Mouse (Mus musculus): Measurements from ENCODE around the gene Ndufaf4. TPM values are rescaled to one million over a fixed set of nuclear protein-coding genes. Genes with fewer than 3 reads are reported as not detected.
A peak's percentile ranks its signal among the peaks of the same experiment; 100 is the strongest.
"Not testable (repeated sequence)": the region's sequence is repeated elsewhere in the genome, so short reads cannot be mapped to it uniquely, and the experiment has no call there.

The Ndufaf4 gene
- 75.6 and 75.9 TPM in 2 replicates for polyA plus RNA-seq (2015; fragmentation: Nextera tagmentation; extraction: Ambion mirVana)

DNA sequence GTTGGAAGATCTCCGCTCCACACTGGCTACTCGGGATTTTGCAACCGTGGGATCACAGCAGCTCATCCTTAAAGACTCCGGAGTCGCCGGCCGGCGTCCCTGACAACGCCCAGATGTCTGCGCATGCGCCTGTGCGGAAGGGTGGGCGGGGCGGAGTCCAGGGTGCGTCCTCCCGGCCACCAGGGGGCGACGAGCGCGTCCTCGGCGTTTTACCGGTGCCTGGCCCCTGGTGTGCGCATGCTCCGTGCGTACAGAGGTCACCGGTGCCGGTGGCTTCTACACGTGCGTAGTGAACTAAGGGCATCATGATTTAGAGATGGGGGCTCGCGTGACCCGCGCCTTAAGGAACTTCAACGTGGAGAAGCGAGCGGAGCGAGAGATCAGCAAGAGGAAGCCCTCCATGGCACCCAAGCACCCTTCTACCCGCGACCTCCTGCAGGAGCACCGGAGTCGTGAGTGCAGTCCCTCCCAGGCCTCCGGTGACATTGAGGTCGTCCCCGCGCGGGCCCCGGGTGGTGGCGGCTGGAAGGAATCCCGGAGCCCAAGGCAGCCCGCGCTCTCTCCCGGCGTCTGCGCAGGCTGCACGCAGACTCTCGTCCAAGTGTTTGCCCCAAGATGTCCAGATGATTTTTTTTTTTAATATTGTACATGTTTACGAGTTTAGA is at the start of gene Ndufaf4:
TSS of gene Ndufaf4 (plus strand) at position 233 of the 665 bp plus-strand sequence.
- Histone ChIP-seq H3K9ac (ENCODE audit: low read length) (peak within 1 kb of the TSS; percentile 91), H3K27ac (ENCODE audit: low read length) (peak within 1 kb of the TSS; percentile 81), H3K36me3 (ENCODE audit: control insufficient read depth, insufficient read depth) (peaks cover 17% of the 10 kb centered on the region), H3K4me1 (ENCODE audit: control insufficient read depth, insufficient read depth, low read length) (peaks cover 11% of the 10 kb centered on the region), H3K27me3 (ENCODE audit: control insufficient read depth, insufficient read depth, low read length) (no peaks in the 10 kb centered on the region), H3K4me3 (ENCODE audit: low read length) (peak within 1 kb of the TSS; percentile 92), H3K4me2 (ENCODE audit: low read depth, low read length) (peak within 1 kb of the TSS; percentile 98), H3K9me3 (replicated peaks; ENCODE audit: control insufficient read depth, low read length) (no peaks in the 10 kb centered on the region)
- peak; percentile 99 for ATAC-seq (replicated peaks; ENCODE audit: extremely low read depth, insufficient read depth, low FRiP score)
- WGBS: under 1% methylated on average over 58 of the region's 58 CpGs

GRCm38 (mm10) chr4:24850401-24851325 is 47.2 kb upstream of the Ndufaf4 start, which contains the start of gene Klhl32:
Klhl32 (minus strand) TSS chr4:24851124.
- Histone ChIP-seq H3K9ac (ENCODE audit: low read length) (peak within 1 kb of the TSS; percentile 83), H3K36me3 (ENCODE audit: control insufficient read depth, insufficient read depth) (no peaks in the 10 kb centered on the region), H3K4me2 (ENCODE audit: low read depth, low read length) (peak within 1 kb of the TSS; percentile 98), H3K4me3 (ENCODE audit: low read length) (peak within 1 kb of the TSS; percentile 83), H3K9me3 (replicated peaks; ENCODE audit: control insufficient read depth, low read length) (no peaks in the 10 kb centered on the region), H3K27ac (ENCODE audit: low read length) (peak within 1 kb of the TSS; percentile 73), H3K4me1 (ENCODE audit: control insufficient read depth, insufficient read depth, low read length) (no peaks in the 10 kb centered on the region; the same call in 1 of the 2 replicates), H3K27me3 (ENCODE audit: control insufficient read depth, insufficient read depth, low read length) (no peaks in the 10 kb centered on the region)
- WGBS: under 1% methylated on average over 63 of the region's 63 CpGs
- peak; percentile 89 for ATAC-seq (replicated peaks; ENCODE audit: extremely low read depth, insufficient read depth, low FRiP score)

DNA sequence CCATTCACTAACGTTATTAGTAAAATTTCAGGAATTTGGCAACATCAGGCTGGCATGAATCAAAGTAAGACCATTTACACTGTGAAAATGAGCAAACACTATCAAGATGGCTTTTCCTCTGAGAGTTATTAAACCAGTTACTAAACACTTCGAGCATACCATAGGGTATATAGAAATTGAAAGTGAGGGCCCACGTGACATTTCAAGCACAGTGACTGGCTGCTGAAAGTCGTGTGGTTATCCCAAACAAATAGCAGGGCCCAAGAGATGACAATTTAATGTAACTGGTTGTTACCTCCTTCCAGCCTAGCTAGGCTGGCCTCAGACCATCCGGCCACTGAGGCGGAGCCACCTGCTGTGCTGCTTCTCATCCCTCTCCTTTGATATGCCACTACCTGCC is 32.2 kb upstream of the Ndufaf4 start:
- no peak overlapping the region for H3K4me3 ChIP-seq (ENCODE audit: low read length)
- no peak for ATAC-seq (replicated peaks; ENCODE audit: extremely low read depth, insufficient read depth, low FRiP score)
- H3K4me1 ChIP-seq (ENCODE audit: control insufficient read depth, insufficient read depth, low read length): no peaks in the 10 kb centered on the region
- H3K4me2 ChIP-seq (ENCODE audit: low read depth, low read length): no peak overlapping the region
- WGBS: 42% methylated on average over 6 of the region's 6 CpGs
- H3K36me3 ChIP-seq (ENCODE audit: control insufficient read depth, insufficient read depth): no peaks in the 10 kb centered on the region
- no peaks in the 10 kb centered on the region for H3K9me3 ChIP-seq (replicated peaks; ENCODE audit: control insufficient read depth, low read length)
- no peak overlapping the region for H3K9ac ChIP-seq (ENCODE audit: low read length)
- H3K27ac ChIP-seq (ENCODE audit: low read length): no peak overlapping the region
- H3K27me3 ChIP-seq (ENCODE audit: control insufficient read depth, insufficient read depth, low read length): no peaks in the 10 kb centered on the region

GRCm38 (mm10) chr4:24869230-24869629 is 28.7 kb upstream of the Ndufaf4 start:
- WGBS: 59% methylated on average over 4 of the region's 4 CpGs
- H3K4me3 ChIP-seq (ENCODE audit: low read length): no peak overlapping the region
- H3K4me1 ChIP-seq (ENCODE audit: control insufficient read depth, insufficient read depth, low read length): no peaks in the 10 kb centered on the region
- H3K4me2 ChIP-seq (ENCODE audit: low read depth, low read length): no peak overlapping the region
- no peak overlapping the region for H3K27ac ChIP-seq (ENCODE audit: low read length)
- H3K9me3 ChIP-seq (replicated peaks; ENCODE audit: control insufficient read depth, low read length): no peaks in the 10 kb centered on the region
- H3K9ac ChIP-seq (ENCODE audit: low read length): no peak overlapping the region
- H3K27me3 ChIP-seq (ENCODE audit: control insufficient read depth, insufficient read depth, low read length): no peaks in the 10 kb centered on the region
- ATAC-seq (replicated peaks; ENCODE audit: extremely low read depth, insufficient read depth, low FRiP score): no peak
- H3K36me3 ChIP-seq (ENCODE audit: control insufficient read depth, insufficient read depth): no peaks in the 10 kb centered on the region

- H3K27me3 ChIP-seq (ENCODE audit: control insufficient read depth, insufficient read depth, low read length); ATAC-seq (replicated peaks; ENCODE audit: extremely low read depth, insufficient read depth, low FRiP score); H3K4me3 ChIP-seq (ENCODE audit: low read length); H3K4me2 ChIP-seq (ENCODE audit: low read depth, low read length); H3K9me3 ChIP-seq (replicated peaks; ENCODE audit: control insufficient read depth, low read length); H3K9ac ChIP-seq (ENCODE audit: low read length); H3K4me1 ChIP-seq (ENCODE audit: control insufficient read depth, insufficient read depth, low read length); H3K36me3 ChIP-seq (ENCODE audit: control insufficient read depth, insufficient read depth); H3K27ac ChIP-seq (ENCODE audit: low read length): not testable (repeated sequence)
- 47% methylated on average over 2 of the region's 2 CpGs for WGBS
Measured at GRCm38 (mm10) chr4:24889386-24889785, 8.5 kb upstream of the Ndufaf4 start.

DNA sequence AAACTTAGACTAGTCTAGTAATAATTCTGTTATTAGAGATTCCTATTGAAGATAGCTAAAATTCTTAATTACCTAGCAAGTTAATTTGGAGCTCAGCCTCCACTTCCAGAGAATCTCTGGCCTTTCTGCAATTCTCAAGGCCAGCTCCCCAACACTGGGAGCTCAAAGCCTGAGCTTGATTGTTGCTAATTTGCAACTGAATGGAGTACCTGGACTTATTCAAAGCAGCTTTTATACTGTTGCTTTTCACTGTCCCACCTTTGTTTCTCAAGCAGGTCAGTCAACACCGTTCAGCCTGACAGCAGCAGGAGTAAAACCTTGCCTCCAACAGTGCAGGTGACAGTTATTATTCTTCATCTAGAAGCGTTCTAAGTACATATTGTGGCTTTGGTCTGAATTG is 5.6 kb upstream of the Ndufaf4 start:
- H3K36me3 ChIP-seq (ENCODE audit: control insufficient read depth, insufficient read depth); H3K4me3 ChIP-seq (ENCODE audit: low read length); ATAC-seq (replicated peaks; ENCODE audit: extremely low read depth, insufficient read depth, low FRiP score); H3K4me1 ChIP-seq (ENCODE audit: control insufficient read depth, insufficient read depth, low read length); H3K9me3 ChIP-seq (replicated peaks; ENCODE audit: control insufficient read depth, low read length); H3K27me3 ChIP-seq (ENCODE audit: control insufficient read depth, insufficient read depth, low read length); H3K27ac ChIP-seq (ENCODE audit: low read length); H3K9ac ChIP-seq (ENCODE audit: low read length); H3K4me2 ChIP-seq (ENCODE audit: low read depth, low read length): not testable (repeated sequence)
- 65% methylated on average over 2 of the region's 2 CpGs for WGBS

- ATAC-seq (replicated peaks; ENCODE audit: extremely low read depth, insufficient read depth, low FRiP score): no peak
- 64% methylated on average over 4 of the region's 4 CpGs for WGBS
Measured at GRCm38 (mm10) chr4:24894625-24895024, 3.3 kb upstream of the Ndufaf4 start.

DNA sequence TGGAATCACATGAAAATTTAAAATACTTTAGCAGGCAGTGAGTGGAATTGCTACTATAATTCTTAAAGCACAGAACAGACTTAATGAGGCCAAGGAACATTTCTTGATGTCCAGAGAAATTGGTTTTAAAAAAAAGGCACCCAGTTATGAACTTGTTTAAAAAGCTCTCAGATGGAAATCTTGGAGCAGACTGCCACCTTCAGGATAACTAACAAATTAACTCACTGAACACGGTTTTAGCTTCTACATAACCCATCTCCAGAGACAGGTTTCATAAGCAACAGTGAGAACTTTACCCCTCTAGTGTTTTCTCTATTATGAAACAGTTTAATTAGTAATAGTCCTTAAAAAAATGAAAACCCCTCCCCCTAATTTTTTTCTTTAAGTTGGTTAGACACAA is 1.1 kb upstream of the Ndufaf4 start:
- peaks cover 12% of the 10 kb centered on the region for H3K36me3 ChIP-seq (ENCODE audit: control insufficient read depth, insufficient read depth)
- H3K4me3 ChIP-seq (ENCODE audit: low read length): no peak overlapping the region
- H3K4me2 ChIP-seq (ENCODE audit: low read depth, low read length): no peak overlapping the region
- H3K27ac ChIP-seq (ENCODE audit: low read length): no peak overlapping the region
- ATAC-seq (replicated peaks; ENCODE audit: extremely low read depth, insufficient read depth, low FRiP score): no peak
- H3K4me1 ChIP-seq (ENCODE audit: control insufficient read depth, insufficient read depth, low read length): peaks cover 11% of the 10 kb centered on the region
- no peak overlapping the region for H3K9ac ChIP-seq (ENCODE audit: low read length)
- H3K27me3 ChIP-seq (ENCODE audit: control insufficient read depth, insufficient read depth, low read length): no peaks in the 10 kb centered on the region
- WGBS: 0% methylated on average over 1 of the region's 1 CpGs
- H3K9me3 ChIP-seq (replicated peaks; ENCODE audit: control insufficient read depth, low read length): no peaks in the 10 kb centered on the region

More at GRCm38 (mm10) chr4:24894625-24895024, 3.3 kb upstream of the Ndufaf4 start:
- no peak overlapping the region for H3K4me2 ChIP-seq (ENCODE audit: low read depth, low read length)
- no peak overlapping the region for H3K27ac ChIP-seq (ENCODE audit: low read length)
- no peaks in the 10 kb centered on the region for H3K36me3 ChIP-seq (ENCODE audit: control insufficient read depth, insufficient read depth)
- H3K9me3 ChIP-seq (replicated peaks; ENCODE audit: control insufficient read depth, low read length): peaks cover 3% of the 10 kb centered on the region; the same call in 1 of the 2 replicates
- H3K4me3 ChIP-seq (ENCODE audit: low read length): no peak overlapping the region
- H3K9ac ChIP-seq (ENCODE audit: low read length): no peak overlapping the region
- H3K4me1 ChIP-seq (ENCODE audit: control insufficient read depth, insufficient read depth, low read length): peaks cover 11% of the 10 kb centered on the region
- no peaks in the 10 kb centered on the region for H3K27me3 ChIP-seq (ENCODE audit: control insufficient read depth, insufficient read depth, low read length)

DNA sequence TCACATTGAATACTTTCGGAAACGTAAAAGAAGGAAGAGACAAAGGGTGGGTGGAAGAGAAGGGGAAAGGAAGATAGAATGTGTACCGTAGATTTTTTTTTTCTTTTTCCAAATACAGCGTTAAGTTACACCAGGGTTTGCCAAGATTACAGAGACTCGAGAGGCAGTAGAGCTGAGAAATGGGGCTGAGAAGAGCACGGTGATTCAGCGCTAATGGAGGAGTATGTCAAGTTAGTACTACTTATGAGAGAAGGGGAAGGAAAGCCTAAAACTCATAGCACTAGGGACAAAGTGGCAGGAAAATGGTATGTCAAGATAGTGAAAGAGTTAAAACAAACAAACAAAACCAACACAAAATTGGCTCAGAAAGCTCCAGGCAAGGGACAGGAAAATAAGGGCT is 532 bp upstream of the Ndufaf4 start:
- Histone ChIP-seq H3K9me3 (replicated peaks; ENCODE audit: control insufficient read depth, low read length) (no peaks in the 10 kb centered on the region), H3K4me3 (ENCODE audit: low read length) (peak overlapping the region; percentile 92), H3K4me1 (ENCODE audit: control insufficient read depth, insufficient read depth, low read length) (peaks cover 11% of the 10 kb centered on the region), H3K27me3 (ENCODE audit: control insufficient read depth, insufficient read depth, low read length) (no peaks in the 10 kb centered on the region), H3K9ac (ENCODE audit: low read length) (peak overlapping the region; percentile 38), H3K36me3 (ENCODE audit: control insufficient read depth, insufficient read depth) (peaks cover 15% of the 10 kb centered on the region), H3K27ac (ENCODE audit: low read length) (no peak overlapping the region), H3K4me2 (ENCODE audit: low read depth, low read length) (peak overlapping the region; percentile 98)
- 11% methylated on average over 7 of the region's 7 CpGs for WGBS
- no peak for ATAC-seq (replicated peaks; ENCODE audit: extremely low read depth, insufficient read depth, low FRiP score)
